Mouse (Mus musculus) limb, embryonic 10.5 days (tissue): ENCODE measurements at regions not wholly inside any gene's neighbourhood (a gene's known extent, or its start where the extent isn't known, plus 50 kb on each side); places are given as distances from the start of the nearest gene placed in this dataset.

Experiments used
- DNase-seq: peaks from one replicate; pipeline ENCODE4 v3.0.0-alpha.2; 2017; ENCODE audit warnings: low spot score
- H3K27ac ChIP-seq: fragments of 300-500 bp; sonication (generic); 2 replicates; pipeline ENCODE4 v1.5.1; 2016; ENCODE audit warnings: mild to moderate bottlenecking
- H3K27me3 ChIP-seq: fragments of 300-500 bp; sonication (generic); 2 replicates; pipeline ENCODE4 v1.6.1; 2016; ENCODE audit warnings: low read depth, mild to moderate bottlenecking; ENCODE audit not compliant: poor library complexity, severe bottlenecking
- H3K36me3 ChIP-seq: fragments of 300-500 bp; sonication (generic); 2 replicates; pipeline ENCODE4 v1.6.1; 2016; ENCODE audit warnings: mild to moderate bottlenecking, moderate library complexity
- H3K4me1 ChIP-seq: fragments of 300-500 bp; sonication (generic); 2 replicates; pipeline ENCODE4 v1.6.1; 2016
- H3K4me3 ChIP-seq: fragments of 300-500 bp; sonication (generic); 2 replicates; pipeline ENCODE4 v1.5.1; 2016; ENCODE audit warnings: mild to moderate bottlenecking, moderate library complexity
- H3K9me3 ChIP-seq: fragments of 300-500 bp; sonication (generic); replicated peaks from 2 replicates; pipeline ENCODE4 v1.6.1; 2016; ENCODE audit warnings: mild to moderate bottlenecking
- WGBS: fragments of 180-500 bp; shearing (Covaris S2); methylation state at CpG from one replicate; pipeline ENCODE4 v1.1.7; 2016; 5-methylcytosine and 5-hydroxymethylcytosine counted together

GRCm38 (mm10) chr16:73758872-73759271 is 652.8 kb downstream of the Robo2 start:
- DNase-seq, result no peak
- Histone ChIP-seq H3K27ac (no peak overlapping the region), H3K4me1 (peaks cover 11% of the 10 kb centered on the region), H3K4me3 (no peak overlapping the region), H3K27me3 (no peaks in the 10 kb centered on the region), H3K36me3 (no peaks in the 10 kb centered on the region), H3K9me3 (no peaks in the 10 kb centered on the region)
- WGBS, result 74% methylated on average over 5 of the region's 5 CpGs

- peak; percentile 34 for DNase-seq
Observed at GRCm38 (mm10) chr16:73754302-73754701, 657.3 kb downstream of the Robo2 start.

GRCm38 (mm10) chr16:73728297-73728696 is 683.3 kb downstream of the Robo2 start:
- H3K36me3 ChIP-seq, result no peaks in the 10 kb centered on the region
- no peaks in the 10 kb centered on the region for H3K4me1 ChIP-seq
- no peaks in the 10 kb centered on the region for H3K27me3 ChIP-seq
- DNase-seq, result no peak
- WGBS, result 51% methylated on average over 7 of the region's 7 CpGs
- H3K4me3 ChIP-seq, result no peak overlapping the region
- H3K27ac ChIP-seq, result no peak overlapping the region
- H3K9me3 ChIP-seq, result no peaks in the 10 kb centered on the region

More at GRCm38 (mm10) chr16:73754302-73754701, 657.3 kb downstream of the Robo2 start:
- no peaks in the 10 kb centered on the region for H3K36me3 ChIP-seq
- no peaks in the 10 kb centered on the region for H3K9me3 ChIP-seq
- no peak overlapping the region for H3K4me3 ChIP-seq
- WGBS, result 16% methylated on average over 5 of the region's 5 CpGs
- peaks cover 16% of the 10 kb centered on the region for H3K4me1 ChIP-seq
- H3K27ac ChIP-seq, result no peak overlapping the region
- no peaks in the 10 kb centered on the region for H3K27me3 ChIP-seq

GRCm38 (mm10) chr16:73719691-73720090 is 691.9 kb downstream of the Robo2 start:
- 85% methylated on average over 3 of the region's 3 CpGs for WGBS

GRCm38 (mm10) chr16:73716301-73716700 is 695.3 kb downstream of the Robo2 start:
- 80% methylated on average over 5 of the region's 5 CpGs for WGBS
- Histone ChIP-seq H3K4me1 (no peaks in the 10 kb centered on the region), H3K9me3 (no peaks in the 10 kb centered on the region), H3K36me3 (no peaks in the 10 kb centered on the region), H3K27me3 (no peaks in the 10 kb centered on the region), H3K4me3 (no peak overlapping the region), H3K27ac (no peak overlapping the region)
- no peak for DNase-seq

More at GRCm38 (mm10) chr16:73719691-73720090, 691.9 kb downstream of the Robo2 start:
- H3K27me3 ChIP-seq, result no peaks in the 10 kb centered on the region
- H3K4me3 ChIP-seq, result no peak overlapping the region
- H3K27ac ChIP-seq, result no peak overlapping the region
- H3K4me1 ChIP-seq, result no peaks in the 10 kb centered on the region
- no peak for DNase-seq
- H3K36me3 ChIP-seq, result no peaks in the 10 kb centered on the region
- H3K9me3 ChIP-seq, result no peaks in the 10 kb centered on the region

GRCm38 (mm10) chr16:73707051-73707450 is 704.6 kb downstream of the Robo2 start:
- Histone ChIP-seq H3K27ac (no peak overlapping the region), H3K4me1 (no peaks in the 10 kb centered on the region), H3K36me3 (no peaks in the 10 kb centered on the region), H3K27me3 (no peaks in the 10 kb centered on the region), H3K9me3 (no peaks in the 10 kb centered on the region), H3K4me3 (no peak overlapping the region)
- no peak for DNase-seq
- 95% methylated on average over 1 of the region's 1 CpGs for WGBS

GRCm38 (mm10) chr16:73689274-73689673 is 722.4 kb downstream of the Robo2 start:
- Histone ChIP-seq H3K4me3 (no peak overlapping the region), H3K36me3 (no peaks in the 10 kb centered on the region), H3K9me3 (no peaks in the 10 kb centered on the region), H3K4me1 (no peaks in the 10 kb centered on the region), H3K27me3 (no peaks in the 10 kb centered on the region), H3K27ac (no peak overlapping the region)
- DNase-seq, result no peak
- 72% methylated on average over 11 of the region's 11 CpGs for WGBS

- DNase-seq, result no peak
- Histone ChIP-seq H3K36me3 (no peaks in the 10 kb centered on the region), H3K9me3 (no peaks in the 10 kb centered on the region), H3K27ac (no peak overlapping the region), H3K27me3 (no peaks in the 10 kb centered on the region), H3K4me1 (no peaks in the 10 kb centered on the region), H3K4me3 (no peak overlapping the region)
- WGBS, result 84% methylated on average over 10 of the region's 10 CpGs
Observed at GRCm38 (mm10) chr16:73679804-73680203, 731.8 kb downstream of the Robo2 start.

GRCm38 (mm10) chr16:73670516-73670915 is 741.1 kb downstream of the Robo2 start:
- H3K27ac ChIP-seq, result no peak overlapping the region
- no peaks in the 10 kb centered on the region for H3K36me3 ChIP-seq
- 72% methylated on average over 6 of the region's 6 CpGs for WGBS
- H3K9me3 ChIP-seq, result no peaks in the 10 kb centered on the region
- no peak for DNase-seq
- H3K4me3 ChIP-seq, result no peak overlapping the region
- H3K27me3 ChIP-seq, result no peaks in the 10 kb centered on the region
- H3K4me1 ChIP-seq, result no peaks in the 10 kb centered on the region

GRCm38 (mm10) chr16:73652976-73653690 is 758.5 kb downstream of the Robo2 start:
- H3K9me3 ChIP-seq, result no peaks in the 10 kb centered on the region
- DNase-seq, result no peak
- H3K4me3 ChIP-seq, result no peak overlapping the region
- H3K4me1 ChIP-seq, result no peaks in the 10 kb centered on the region
- no peaks in the 10 kb centered on the region for H3K27me3 ChIP-seq
- whole genome bisulfite sequencing, result 86% methylated on average over 1 of the region's 1 CpGs
- H3K36me3 ChIP-seq, result no peaks in the 10 kb centered on the region
- H3K27ac ChIP-seq, result no peak overlapping the region

GRCm38 (mm10) chr16:73647201-73647782 is 764.3 kb downstream of the Robo2 start:
- peaks cover 14% of the 10 kb centered on the region for H3K4me1 ChIP-seq
- WGBS, result 53% methylated on average over 19 of the region's 19 CpGs
- DNase-seq, result peak; percentile 69
- no peaks in the 10 kb centered on the region for H3K36me3 ChIP-seq
- H3K4me3 ChIP-seq, result no peak overlapping the region
- H3K9me3 ChIP-seq, result no peaks in the 10 kb centered on the region
- H3K27ac ChIP-seq, result peak overlapping the region; percentile 56
- no peaks in the 10 kb centered on the region for H3K27me3 ChIP-seq

- no peak for DNase-seq
- peak overlapping the region; percentile 21; the same call in 1 of the 2 replicates for H3K27ac ChIP-seq
- WGBS, result 92% methylated on average over 9 of the region's 9 CpGs
- no peaks in the 10 kb centered on the region for H3K36me3 ChIP-seq
- peaks cover 11% of the 10 kb centered on the region; the same call in 1 of the 2 replicates for H3K4me1 ChIP-seq
- no peak overlapping the region for H3K4me3 ChIP-seq
- no peaks in the 10 kb centered on the region for H3K27me3 ChIP-seq
- no peaks in the 10 kb centered on the region for H3K9me3 ChIP-seq
Observed at GRCm38 (mm10) chr16:73613017-73613416, 798.6 kb downstream of the Robo2 start.

GRCm38 (mm10) chr16:73591421-73591820 is 820.2 kb downstream of the Robo2 start:
- DNase-seq, result no peak

More at GRCm38 (mm10) chr16:73591421-73591820, 820.2 kb downstream of the Robo2 start:
- Histone ChIP-seq H3K4me1 (no peaks in the 10 kb centered on the region), H3K36me3 (no peaks in the 10 kb centered on the region), H3K4me3 (no peak overlapping the region), H3K27me3 (no peaks in the 10 kb centered on the region), H3K9me3 (no peaks in the 10 kb centered on the region), H3K27ac (no peak overlapping the region)
- 88% methylated on average over 2 of the region's 2 CpGs for WGBS
